Mouse (Mus musculus) heart, adult 18-20 months (tissue): ENCODE results near the gene Anks1. TPM values are rescaled to one million over a fixed set of nuclear protein-coding genes. Genes with fewer than 3 reads are reported as not detected.

Experiments used
- DNase-seq, 2 experiments: peaks; one replicate each; pipeline ENCODE4 v3.0.0; 2021 to 2022; ENCODE audit warnings: mixed read lengths in 1 of 2
- total RNA-seq, 2 experiments: library from RNA; stranded (reverse); gene quantifications; 2 replicates each; pipeline ENCODE4 v1.2.3; 2021

The Anks1 gene
- total RNA-seq, 2 experiments from 2014 or later: 65.8 to 73.0 TPM

GRCm38 (mm10) chr17:28019785-28020696, 110.9 kb downstream of the Anks1 start:
- no peak for DNase-seq

DNA sequence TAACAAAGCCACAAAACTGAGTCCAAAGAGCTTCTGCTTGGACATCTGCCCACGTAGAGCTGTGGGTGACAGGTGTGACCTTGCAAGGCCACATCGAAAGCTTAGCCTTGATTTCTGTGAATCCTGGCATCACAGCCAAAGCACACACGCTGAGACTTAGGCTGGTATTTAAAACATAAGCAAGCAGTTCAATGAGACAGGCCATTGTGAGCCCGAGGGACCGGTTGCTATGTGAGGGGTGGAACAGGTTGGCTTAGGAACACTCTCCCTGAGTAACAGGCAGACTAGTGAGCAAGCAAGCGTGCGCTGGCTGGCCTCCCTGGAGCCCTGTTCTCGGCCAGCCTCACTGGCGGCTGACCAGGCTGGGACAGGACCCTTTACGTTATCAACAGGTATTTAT, 112.8 kb downstream of the Anks1 start:
- DNase-seq: peak; percentile 68 to 70

DNA sequence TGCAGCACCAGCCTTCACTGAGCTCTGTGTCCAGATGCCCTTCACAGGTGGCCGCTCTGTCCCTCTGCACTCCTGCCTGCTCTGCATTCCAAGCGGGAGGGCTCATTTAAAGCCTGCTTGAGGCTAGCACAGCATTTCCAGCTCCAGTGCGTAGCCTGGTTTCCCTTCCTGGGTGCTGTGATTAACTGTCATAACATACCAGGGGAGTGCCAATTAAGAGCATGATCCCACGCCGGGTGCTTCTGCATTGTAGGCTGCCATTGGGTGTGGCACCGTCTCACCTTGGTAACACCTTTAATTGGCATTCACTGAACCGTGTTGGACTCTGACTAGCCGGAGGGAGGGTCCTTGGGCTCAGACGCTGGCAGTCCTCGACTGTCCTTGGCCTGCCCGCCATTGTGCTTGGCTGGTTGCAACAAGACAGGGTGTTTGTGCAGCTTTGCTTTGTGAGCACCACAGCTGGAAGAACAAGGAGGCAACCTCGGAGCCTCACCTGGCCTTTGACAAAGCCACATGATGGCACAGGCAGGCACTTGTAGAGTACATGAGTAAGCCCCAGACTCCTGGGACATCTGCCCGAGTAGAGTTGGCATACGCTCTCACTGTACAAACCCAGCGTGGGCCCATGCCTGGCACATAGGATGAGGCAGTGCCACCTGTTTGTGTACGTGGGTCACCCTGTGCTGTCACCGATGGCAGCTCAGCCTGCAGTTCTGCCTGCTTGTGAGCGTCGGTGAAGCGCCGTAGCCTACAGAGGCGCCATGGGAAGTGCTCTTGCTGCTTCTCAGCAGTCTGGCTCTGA, 113.9 kb downstream of the Anks1 start:
- DNase-seq: no peak

- no peak for DNase-seq
These were observed 116.4 kb downstream of the Anks1 start for GRCm38 (mm10) chr17:28025541-28025961.

GRCm38 (mm10) chr17:28026111-28026872, 117.2 kb downstream of the Anks1 start:
- no peak for DNase-seq

- DNase-seq: no peak
These were observed 118.1 kb downstream of the Anks1 start for GRCm38 (mm10) chr17:28027197-28027596.

GRCm38 (mm10) chr17:28028236-28028635, 119.1 kb downstream of the Anks1 start:
- DNase-seq: no peak

DNA sequence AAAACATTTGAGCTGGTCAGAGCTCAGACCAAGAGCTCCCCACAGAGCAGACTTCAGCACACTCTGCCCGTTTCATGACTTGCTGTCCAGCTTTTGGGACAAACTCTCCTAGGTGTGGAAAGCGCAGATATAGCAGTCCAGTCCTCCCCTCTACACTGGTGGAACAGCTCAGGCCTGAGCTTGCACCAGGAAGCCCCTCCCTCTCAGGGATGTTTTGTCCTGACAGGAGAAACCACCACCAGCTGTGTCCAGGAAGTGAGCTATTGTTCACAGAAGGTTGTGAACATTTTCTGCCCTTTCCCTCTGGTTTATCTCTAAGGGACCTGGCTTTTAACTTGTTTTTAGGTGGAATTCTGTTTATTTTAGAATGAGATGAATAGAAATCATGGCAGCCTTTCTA, 120.2 kb downstream of the Anks1 start:
- DNase-seq: peak in 1 of 2 experiments; percentile 80

DNA sequence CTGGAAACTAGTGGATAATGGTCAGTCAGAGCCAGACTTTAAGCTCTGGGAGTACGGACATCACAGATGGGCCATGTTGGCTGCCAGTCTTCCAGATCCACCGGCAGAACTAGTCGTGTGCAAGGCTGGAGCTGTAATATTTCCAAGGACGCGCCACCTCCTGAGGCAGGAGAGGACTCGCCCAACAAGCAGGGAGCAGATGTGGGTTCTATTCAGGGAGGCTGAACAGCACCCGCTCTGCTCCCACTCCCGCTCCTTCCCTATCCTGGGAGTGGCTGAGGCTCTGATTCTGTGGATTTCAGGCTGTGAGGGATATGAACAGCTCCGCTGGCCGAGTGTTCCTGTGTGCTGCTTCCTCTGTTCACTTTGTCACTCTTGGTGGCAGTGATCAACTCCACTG, 121.3 kb downstream of the Anks1 start:
- DNase-seq: peak in 1 of 2 experiments; percentile 66

DNA sequence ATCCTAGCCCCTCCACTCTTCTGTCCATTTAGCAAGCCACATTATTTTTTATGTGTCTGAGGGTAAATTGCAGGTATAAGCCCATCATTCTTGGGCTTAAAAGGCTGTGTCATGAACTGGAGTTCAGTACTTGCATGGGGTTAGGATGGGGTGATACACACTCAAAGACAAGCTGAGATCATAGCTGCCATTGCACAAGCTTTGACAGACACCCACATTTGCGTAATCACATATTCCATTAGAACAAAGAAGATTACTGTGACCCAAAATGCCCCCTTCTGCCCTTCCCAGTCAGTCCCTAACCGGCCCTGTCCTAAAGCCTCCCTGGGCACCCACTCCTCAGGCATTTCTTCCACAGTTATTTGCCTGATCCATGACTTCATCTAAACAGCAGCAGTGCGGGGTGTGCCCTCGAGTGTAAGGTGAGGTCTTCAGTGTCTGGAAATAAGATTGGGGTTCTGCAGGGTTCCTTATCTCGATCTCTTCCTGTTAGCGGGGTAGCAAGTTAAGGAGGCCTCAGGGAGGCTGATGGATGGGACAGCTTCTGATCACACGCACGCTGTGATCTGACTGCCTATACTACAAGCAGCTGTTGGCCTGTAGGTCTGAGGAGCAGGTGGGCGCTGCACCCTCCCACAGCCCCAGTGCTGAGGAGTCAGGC, 122.3 kb downstream of the Anks1 start:
- no peak for DNase-seq

- no peak for DNase-seq
These were observed 123.1 kb downstream of the Anks1 start for GRCm38 (mm10) chr17:28032219-28032618.

GRCm38 (mm10) chr17:28033046-28033580, 124.0 kb downstream of the Anks1 start:
- DNase-seq: no peak

DNA sequence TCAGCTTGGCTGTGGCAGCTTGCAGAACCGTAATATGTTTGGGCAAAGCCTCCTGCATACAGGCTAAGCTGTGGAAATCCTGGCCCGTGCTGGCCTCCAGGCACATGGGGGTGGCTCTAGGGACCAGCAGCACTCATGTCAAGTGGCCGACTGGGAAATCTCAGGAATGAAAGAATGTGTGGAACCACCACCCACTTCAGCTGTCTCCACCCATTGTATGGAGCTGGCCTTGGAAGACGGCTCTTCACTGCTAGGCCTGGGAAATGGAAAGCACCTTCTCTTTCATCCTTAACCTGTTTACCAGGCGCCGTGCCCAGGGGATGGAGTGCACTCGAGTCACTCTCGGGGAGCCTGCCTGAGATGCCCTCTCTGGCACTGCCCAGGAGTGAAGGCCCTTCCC, 125.9 kb downstream of the Anks1 start:
- DNase-seq: peak in 1 of 2 experiments; percentile 64

GRCm38 (mm10) chr17:28036813-28037756, 128.0 kb downstream of the Anks1 start:
- peak in 1 of 2 experiments; percentile 65 for DNase-seq

DNA sequence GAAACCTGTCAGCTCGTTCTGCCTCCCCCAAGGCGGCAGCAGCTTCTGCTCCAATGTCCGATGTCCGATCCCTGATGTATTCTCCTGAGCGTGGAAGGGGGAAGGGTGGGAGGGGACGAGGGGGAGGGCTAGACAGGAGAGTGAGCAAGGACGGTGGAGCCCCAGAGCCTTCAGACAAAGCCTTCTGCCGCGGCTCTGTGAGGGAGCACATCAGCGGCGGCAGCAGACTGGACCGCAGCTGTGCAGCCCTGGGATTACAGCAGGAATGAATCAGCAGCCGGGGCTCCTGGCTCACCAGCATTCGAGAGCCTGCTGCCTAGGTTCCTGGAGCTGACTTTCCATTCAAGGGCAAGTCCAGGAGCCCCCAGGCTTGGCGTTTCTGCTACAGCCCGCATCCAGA, 131.5 kb downstream of the Anks1 start:
- DNase-seq: no peak

DNA sequence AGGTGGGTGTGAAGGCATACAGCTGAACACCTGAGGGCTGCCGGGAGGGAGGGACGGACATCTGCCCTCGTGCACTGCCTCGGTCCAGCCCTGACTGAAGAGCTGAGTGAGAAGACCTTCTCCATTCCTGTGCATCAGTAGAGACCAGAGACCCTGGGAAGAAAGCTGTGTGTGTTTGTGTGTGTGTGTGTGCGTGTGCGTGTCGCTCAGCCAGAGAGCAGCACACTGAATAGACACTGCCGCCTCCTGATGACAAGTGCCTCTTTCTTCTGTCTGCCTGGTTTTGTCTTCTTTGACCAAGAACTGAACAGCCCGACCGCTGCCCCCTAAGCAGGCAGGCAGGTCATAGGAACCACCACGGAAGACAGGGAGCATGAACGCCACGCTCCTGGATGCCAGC, 132.2 kb downstream of the Anks1 start:
- no peak for DNase-seq

DNA sequence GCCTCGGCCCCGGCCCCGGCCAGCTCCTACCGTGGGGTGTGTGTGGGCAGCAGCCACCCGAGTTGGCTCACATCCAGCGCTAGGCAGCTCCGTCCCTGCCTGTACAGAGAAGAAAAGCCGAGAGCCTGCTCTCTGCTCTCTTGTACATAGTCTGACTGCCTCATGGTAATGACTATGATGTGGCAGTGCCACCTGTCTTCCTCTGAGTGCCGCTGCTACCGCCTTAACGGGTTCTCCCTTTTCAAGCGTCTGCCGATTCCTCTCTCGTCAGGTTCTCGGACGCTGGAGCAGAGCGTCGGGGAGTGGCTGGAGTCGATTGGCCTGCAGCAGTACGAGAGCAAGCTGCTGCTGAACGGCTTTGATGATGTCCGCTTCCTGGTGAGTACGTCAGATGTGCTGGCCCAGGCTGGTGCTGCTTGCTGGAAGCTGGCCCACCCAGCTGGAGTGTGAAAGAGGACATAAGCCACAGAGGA, 133.2 kb downstream of the Anks1 start:
- peak in 1 of 2 experiments; percentile 58 for DNase-seq

DNA sequence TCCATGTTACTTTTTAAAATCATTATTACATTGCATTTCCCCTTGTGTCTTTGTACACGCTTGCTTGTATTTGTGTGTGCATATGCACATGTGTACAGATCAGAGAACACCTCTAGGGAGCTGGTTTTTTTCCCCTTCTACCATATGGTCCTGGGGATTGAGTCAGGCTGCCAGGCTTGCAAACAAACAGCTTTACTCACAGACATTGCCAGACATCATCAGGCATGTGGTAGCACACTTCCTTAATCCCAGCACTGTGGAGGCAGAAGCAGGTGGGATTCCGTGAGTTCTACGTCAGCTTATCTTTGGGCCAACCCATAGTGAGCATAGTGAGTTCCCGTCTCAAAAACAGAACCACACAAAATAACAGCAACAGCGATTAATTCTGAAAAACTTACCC, 137.9 kb downstream of the Anks1 start:
- no peak for DNase-seq

DNA sequence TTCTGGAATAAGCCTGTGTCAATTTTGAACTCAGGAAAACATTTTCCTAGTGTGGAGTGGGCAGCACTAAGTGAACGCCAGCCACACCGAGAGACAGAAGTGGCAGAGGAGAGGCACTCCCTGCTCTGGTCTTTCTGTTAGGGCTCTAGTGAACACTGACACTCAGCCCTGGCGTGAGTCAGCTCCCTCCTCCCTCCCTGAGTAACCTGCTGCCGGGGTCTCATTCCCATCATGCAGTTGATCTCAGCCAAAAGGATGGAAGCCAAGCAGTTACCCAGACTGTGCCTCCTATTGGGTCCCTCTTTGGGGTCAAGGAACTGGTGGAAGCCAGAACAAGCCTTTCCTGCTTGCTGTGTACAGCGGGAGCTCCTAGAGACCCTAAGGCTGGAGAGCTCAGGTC, 138.4 kb downstream of the Anks1 start:
- no peak for DNase-seq

DNA sequence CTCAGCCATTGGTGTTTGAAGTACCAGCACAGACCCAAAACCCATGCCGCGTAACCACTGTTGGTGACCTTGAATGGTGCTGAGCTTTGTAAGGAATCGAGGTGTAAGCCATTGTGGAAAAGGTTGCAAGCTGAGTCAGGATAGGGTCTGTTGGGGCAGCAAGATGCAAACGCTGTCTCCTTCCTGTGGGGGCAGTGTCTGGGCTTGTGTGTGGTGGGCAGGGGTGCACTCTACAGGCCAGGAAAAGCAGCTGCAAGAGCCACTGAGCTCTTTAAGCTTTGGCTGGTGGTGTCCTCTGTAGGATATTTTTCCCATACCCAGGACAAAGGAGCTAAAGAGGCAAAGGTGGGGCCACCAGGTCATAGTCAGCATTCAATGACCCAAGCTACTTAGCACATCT, 139.3 kb downstream of the Anks1 start:
- DNase-seq: no peak
